Mouse (Mus musculus): ENCODE measurements around the gene Vmn1r19.

- TF ChIP-seq FLI1 (IDR thresholded peaks at IDR 0.05; ENCODE audit: low read length) (no peak), GATA1 (IDR thresholded peaks at IDR 0.05; ENCODE audit: borderline replicate concordance, low read length) (no peak)
Observed at GRCm38 (mm10) chr6:57428630-57429029, 25.1 kb downstream of the Vmn1r19 start, which contains the start of gene Vmn1r20.
